9 mouse cellular contexts compared by ENCODE assay signal in the genomic region with DNA sequence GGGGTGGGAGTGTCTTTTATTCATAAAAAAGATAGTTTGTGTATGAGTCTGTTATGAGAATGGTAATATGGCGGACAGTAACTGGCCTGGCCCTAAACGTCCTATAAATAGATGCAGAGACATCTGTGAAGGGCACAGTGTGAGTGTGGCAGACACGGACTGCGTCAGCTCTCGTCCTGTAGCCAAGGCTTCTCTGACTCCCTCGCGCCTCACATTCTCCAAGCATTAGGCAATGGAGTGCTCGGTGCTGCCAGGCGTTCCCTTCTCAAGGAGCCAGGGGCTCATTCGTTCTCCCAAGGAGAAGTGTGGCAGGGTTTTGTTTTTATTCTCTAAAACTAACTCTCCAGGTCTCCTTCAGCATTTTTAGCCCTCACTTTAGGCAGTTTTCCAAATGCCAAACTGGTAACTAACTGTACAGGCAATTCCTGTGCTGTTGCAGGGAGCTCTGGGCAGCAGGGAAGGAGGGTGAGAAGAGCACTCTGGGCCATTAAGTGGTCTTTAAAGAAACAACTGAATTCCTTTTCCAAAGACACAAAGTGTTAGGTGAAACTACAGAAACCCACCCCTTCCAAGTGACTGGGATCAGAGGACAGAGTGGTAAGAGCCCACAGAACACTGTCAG. TPM values are rescaled to one million over a fixed set of nuclear protein-coding genes. Genes with fewer than 3 reads are reported as not detected.
DNase-seq lines count a peak whose midpoint lies in the region; ATAC-seq and TF ChIP-seq lines count a peak whose summit lies in the region.
"Had no signal": no experiment of that assay in that cellular context is flagged by ENCODE, and none has a peak within 500 bp of the region (broad histone marks: within the 10 kb centered on the region; RNA-seq: fewer than 3 reads in every experiment).

No protein-coding gene starts in this region.

- WGBS in intestine, embryonic 14.5 days: 34% methylated on average over 10 of the region's 10 CpGs
- WGBS in intestine, postnatal 0 days: 56% methylated on average over 10 of the region's 10 CpGs
- WGBS in limb, embryonic 14.5 days: 47% methylated on average over 10 of the region's 10 CpGs

- DNase-seq in intestine, embryonic 14.5 days (ENCODE audit: low spot score): no peak
- DNase-seq in brain, embryonic 14.5 days (ENCODE audit: low read depth): peak; percentile 77
- peak; percentile 76 to 85 for DNase-seq in heart, adult 9 months (ENCODE audit: low spot score in 2 of 2)
- peak; percentile 71 for DNase-seq in limb, embryonic 14.5 days (ENCODE audit: low spot score)
- no peak for DNase-seq in thymus, postnatal 14 days
- no peak for DNase-seq in right cerebral cortex, adult 18-20 months
- no peak for DNase-seq in layer of hippocampus, adult 9-11 months

- no peaks in the 10 kb centered on the region for H3K27me3 ChIP-seq in intestine, embryonic 14.5 days (replicated peaks; ENCODE audit: control insufficient read depth, insufficient read depth, low read length)
- H3K27me3 ChIP-seq in intestine, postnatal 0 days (replicated peaks; ENCODE audit: control insufficient read depth, insufficient read depth, low read length): no peaks in the 10 kb centered on the region
- no peaks in the 10 kb centered on the region for H3K27me3 ChIP-seq in limb, embryonic 14.5 days (ENCODE audit: control insufficient read depth, insufficient read depth, low read length)
- H3K27me3 ChIP-seq: hindbrain, embryonic 15.5 days had no signal

- H3K9me3 ChIP-seq in intestine, embryonic 14.5 days (ENCODE audit: control insufficient read depth, low read length): no peaks in the 10 kb centered on the region
- H3K9me3 ChIP-seq in intestine, postnatal 0 days (ENCODE audit: control insufficient read depth): no peaks in the 10 kb centered on the region
- H3K9me3 ChIP-seq in limb, embryonic 14.5 days (ENCODE audit: control insufficient read depth, low read length): no peaks in the 10 kb centered on the region
- H3K9me3 ChIP-seq: hindbrain, embryonic 15.5 days had no signal

- H3K4me2 ChIP-seq in intestine, embryonic 14.5 days (ENCODE audit: low read length): no peak overlapping the region
- H3K4me2 ChIP-seq in intestine, postnatal 0 days (replicated peaks; ENCODE audit: low read depth): no peak overlapping the region
- H3K4me2 ChIP-seq in limb, embryonic 14.5 days (replicated peaks; ENCODE audit: low read depth, low read length, severe bottlenecking): no peak overlapping the region
- H3K4me2 ChIP-seq: hindbrain, embryonic 15.5 days had no signal

- ATAC-seq in intestine, embryonic 14.5 days (replicated peaks; ENCODE audit: low FRiP score, low TSS enrichment, low read depth): no peak
- no peak for ATAC-seq in intestine, postnatal 0 days
- peak; percentile 71; the same call in 1 of the 2 replicates for ATAC-seq in limb, embryonic 14.5 days (ENCODE audit: low FRiP score, low read depth)

- H3K4me3 ChIP-seq in intestine, embryonic 14.5 days (ENCODE audit: low read depth, low read length): no peak overlapping the region
- H3K4me3 ChIP-seq in intestine, postnatal 0 days (ENCODE audit: low read depth, low read length): no peak overlapping the region
- H3K4me3 ChIP-seq in limb, embryonic 14.5 days (replicated peaks; ENCODE audit: low read length): no peak overlapping the region
- H3K4me3 ChIP-seq: hindbrain, embryonic 15.5 days had no signal

- no peak for TF ChIP-seq POLR2A in brain, embryonic 14.5 days (IDR thresholded peaks at IDR 0.05; ENCODE audit: borderline replicate concordance, extremely low read depth, insufficient read depth, insufficient read length, poor library complexity, severe bottlenecking)
- no peak for TF ChIP-seq POLR2A in limb, embryonic 14.5 days (IDR thresholded peaks at IDR 0.05; ENCODE audit: borderline replicate concordance, extremely low read depth, insufficient read depth, insufficient read length)

- peaks cover 18% of the 10 kb centered on the region; the same call in 1 of the 2 replicates for H3K4me1 ChIP-seq in intestine, embryonic 14.5 days (replicated peaks; ENCODE audit: control insufficient read depth, insufficient read depth, low read length)
- no peaks in the 10 kb centered on the region for H3K4me1 ChIP-seq in intestine, postnatal 0 days (replicated peaks; ENCODE audit: control insufficient read depth, insufficient read depth, low read length)
- peaks cover 42% of the 10 kb centered on the region for H3K4me1 ChIP-seq in limb, embryonic 14.5 days (ENCODE audit: control insufficient read depth, insufficient read depth, low read length)

- TF ChIP-seq CTCF in intestine, postnatal 0 days (IDR thresholded peaks at IDR 0.05; ENCODE audit: low read depth): no peak
- TF ChIP-seq CTCF in brain, embryonic 14.5 days (IDR thresholded peaks at IDR 0.05; ENCODE audit: borderline replicate concordance, extremely low read depth, insufficient read depth, insufficient read length): no peak

- H3K9ac ChIP-seq in intestine, embryonic 14.5 days (ENCODE audit: low read length): no peak overlapping the region
- H3K9ac ChIP-seq in intestine, postnatal 0 days (ENCODE audit: low read depth, low read length): no peak overlapping the region
- no peak overlapping the region for H3K9ac ChIP-seq in limb, embryonic 14.5 days (ENCODE audit: low read depth, low read length, severe bottlenecking)
- H3K9ac ChIP-seq: hindbrain, embryonic 15.5 days had no signal

- H3K36me3 ChIP-seq in intestine, embryonic 14.5 days (ENCODE audit: control insufficient read depth, insufficient read depth, low read length): no peaks in the 10 kb centered on the region
- no peaks in the 10 kb centered on the region for H3K36me3 ChIP-seq in intestine, postnatal 0 days (ENCODE audit: control insufficient read depth, insufficient read depth)
- no peaks in the 10 kb centered on the region for H3K36me3 ChIP-seq in limb, embryonic 14.5 days (ENCODE audit: control insufficient read depth, insufficient read depth, low read length)
- H3K36me3 ChIP-seq: hindbrain, embryonic 15.5 days had no signal

- H3K27ac ChIP-seq in intestine, embryonic 14.5 days (ENCODE audit: low read depth): peak overlapping the region; percentile 44
- no peak overlapping the region for H3K27ac ChIP-seq in intestine, postnatal 0 days (ENCODE audit: low read depth, low read length)
- H3K27ac ChIP-seq in limb, embryonic 14.5 days (replicated peaks; ENCODE audit: low read depth, low read length): peak overlapping the region; percentile 80
- H3K27ac ChIP-seq: hindbrain, embryonic 15.5 days had no signal

RNA-seq across cellular contexts. Expression of gene Rassf8, which starts 22.2 kb away (rescaled TPM):
- 9.1 and 10.8 TPM in 2 replicates for polyA plus RNA-seq in intestine, embryonic 14.5 days (2014; fragmentation: Nextera tagmentation; extraction: Ambion mirVana)
- 3.3 and 4.4 TPM in 2 replicates for polyA plus RNA-seq in intestine, postnatal 0 days (2015; fragmentation: Nextera tagmentation; extraction: Ambion mirVana)
- polyA plus RNA-seq in brain, embryonic 14.5 days (2012; rRNA removed): 9.3 and 15.7 TPM in 2 replicates
- polyA plus RNA-seq in limb, embryonic 14.5 days (2012; rRNA removed): 42.5 and 43.3 TPM in 2 replicates
- polyA plus RNA-seq in limb, embryonic 14.5 days (2014; fragmentation: Nextera tagmentation; extraction: Ambion mirVana): 20.8 and 23.0 TPM in 2 replicates

Comparison
In these comparisons a context has a peak if more than half of its experiments do, and no peak if none do; other contexts are left out.
1. DNase-seq: peak in brain, embryonic 14.5 days (single experiment), heart, adult 9 months (2 of 2) and limb, embryonic 14.5 days (single experiment); none in intestine, embryonic 14.5 days (single experiment), thymus, postnatal 14 days (single experiment), right cerebral cortex, adult 18-20 months (single experiment) and layer of hippocampus, adult 9-11 months (single experiment).